Mouse (Mus musculus): ENCODE measurements around the gene Hoxd12. TPM values are rescaled to one million over a fixed set of nuclear protein-coding genes. Genes with fewer than 3 reads are reported as not detected.

The Hoxd12 gene
- polyA plus RNA-seq, 1 experiment from 2014 or later: 30.6 TPM

DNA sequence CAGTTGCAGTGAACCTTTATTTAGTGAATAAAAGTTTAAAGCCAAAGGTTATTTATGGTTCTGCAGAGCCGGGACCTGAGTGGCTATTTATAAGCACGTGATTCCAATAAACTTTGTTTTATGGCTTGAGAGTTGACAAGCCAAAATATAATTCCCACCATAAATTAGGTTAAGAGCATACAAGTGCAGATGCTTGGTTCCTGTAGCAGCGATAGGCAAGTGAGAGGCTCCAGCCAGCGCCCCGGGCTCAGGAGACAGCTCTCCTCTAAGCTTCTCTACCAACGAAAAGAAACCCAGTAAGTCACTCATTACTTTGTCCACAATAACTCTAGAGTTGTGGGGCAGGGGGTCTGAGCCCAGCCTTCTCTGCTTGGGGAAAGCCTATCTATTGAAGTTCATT lies 47.1 kb downstream of the Hoxd12 start:
- Histone ChIP-seq H3K9me3 (no peaks in the 10 kb centered on the region), H3K9ac (no peak overlapping the region), H3K4me3 (no peak overlapping the region), H3K27me3 (peaks cover 99% of the 10 kb centered on the region), H3K4me2 (no peak overlapping the region), H3K36me3 (no peaks in the 10 kb centered on the region), H3K4me1 (peaks cover 4% of the 10 kb centered on the region; the same call in 1 of the 2 replicates), H3K27ac (no peak overlapping the region)
- ATAC-seq (ENCODE audit: insufficient number of reproducible peaks, low FRiP score, low TSS enrichment, low read depth): no peak
- WGBS: 5% methylated on average over 6 of the region's 6 CpGs

DNA sequence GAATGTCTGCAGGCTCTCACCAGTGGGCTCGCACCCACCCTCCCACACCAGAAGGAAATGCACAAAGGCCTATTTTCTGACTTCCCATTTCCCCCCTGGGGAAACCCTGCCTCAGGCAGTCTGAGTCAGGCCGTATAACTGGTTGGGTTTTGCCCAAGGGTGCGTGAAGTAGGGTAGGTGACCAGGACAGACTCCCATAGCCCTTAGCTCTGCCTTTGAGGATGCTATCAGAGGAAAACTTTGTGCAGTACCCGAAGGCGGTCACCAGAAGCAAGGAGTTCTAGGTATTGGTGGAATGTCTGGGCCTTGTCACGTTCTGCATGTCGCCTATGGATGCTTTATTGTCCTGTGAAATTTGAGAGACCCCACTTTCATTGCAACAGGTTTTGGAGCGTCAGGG lies 48.1 kb downstream of the Hoxd12 start:
- 34% methylated on average over 8 of the region's 8 CpGs for WGBS
- Histone ChIP-seq H3K4me1 (peaks cover 13% of the 10 kb centered on the region), H3K4me2 (no peak overlapping the region), H3K27me3 (peaks cover 99% of the 10 kb centered on the region), H3K27ac (no peak overlapping the region), H3K36me3 (no peaks in the 10 kb centered on the region), H3K9ac (no peak overlapping the region), H3K4me3 (no peak overlapping the region), H3K9me3 (no peaks in the 10 kb centered on the region)
- no peak for ATAC-seq (ENCODE audit: insufficient number of reproducible peaks, low FRiP score, low TSS enrichment, low read depth)

DNA sequence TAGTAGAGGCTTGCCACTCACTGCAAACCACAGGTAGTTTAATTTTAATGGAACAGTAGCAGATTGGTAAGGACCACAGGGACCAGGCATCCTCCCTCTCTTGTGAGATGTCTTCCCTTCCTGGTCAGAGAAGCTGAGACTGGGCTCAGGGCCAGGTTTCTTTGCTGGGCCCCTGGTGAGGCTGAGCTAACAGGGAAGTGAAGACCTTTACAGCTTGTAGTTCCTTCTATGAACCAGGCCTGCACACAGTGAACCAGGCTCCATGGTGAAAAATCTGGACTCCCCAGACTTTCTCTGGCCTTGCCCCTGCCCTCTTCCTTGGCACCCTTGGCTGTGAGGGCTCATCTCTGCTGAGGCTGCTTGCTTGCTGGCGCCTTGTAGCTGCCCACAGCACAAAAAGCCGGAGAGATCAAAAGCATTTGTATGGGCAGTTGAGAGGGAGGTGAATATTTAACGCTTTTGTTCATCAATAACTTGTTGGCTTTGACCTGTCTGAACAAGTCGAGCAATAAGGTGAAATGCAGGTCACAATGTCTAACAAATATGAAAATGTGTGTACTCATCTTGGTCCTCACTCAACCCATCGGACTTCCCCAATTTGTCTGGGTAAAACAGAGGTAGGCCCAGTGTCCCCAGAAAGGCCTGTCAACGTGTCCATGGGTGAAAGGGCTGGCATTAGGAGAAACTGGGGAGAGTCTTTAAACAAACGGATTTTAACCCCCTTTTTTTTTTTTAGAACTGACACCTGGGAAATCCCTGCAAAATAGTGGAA lies 49.6 kb downstream of the Hoxd12 start:
- ATAC-seq (ENCODE audit: insufficient number of reproducible peaks, low FRiP score, low TSS enrichment, low read depth): no peak
- Histone ChIP-seq H3K9ac (no peak overlapping the region), H3K4me1 (peaks cover 15% of the 10 kb centered on the region), H3K27ac (no peak overlapping the region), H3K4me3 (no peak overlapping the region), H3K27me3 (peaks cover 100% of the 10 kb centered on the region), H3K36me3 (no peaks in the 10 kb centered on the region), H3K4me2 (no peak overlapping the region), H3K9me3 (no peaks in the 10 kb centered on the region)
- WGBS: 47% methylated on average over 7 of the region's 7 CpGs

DNA sequence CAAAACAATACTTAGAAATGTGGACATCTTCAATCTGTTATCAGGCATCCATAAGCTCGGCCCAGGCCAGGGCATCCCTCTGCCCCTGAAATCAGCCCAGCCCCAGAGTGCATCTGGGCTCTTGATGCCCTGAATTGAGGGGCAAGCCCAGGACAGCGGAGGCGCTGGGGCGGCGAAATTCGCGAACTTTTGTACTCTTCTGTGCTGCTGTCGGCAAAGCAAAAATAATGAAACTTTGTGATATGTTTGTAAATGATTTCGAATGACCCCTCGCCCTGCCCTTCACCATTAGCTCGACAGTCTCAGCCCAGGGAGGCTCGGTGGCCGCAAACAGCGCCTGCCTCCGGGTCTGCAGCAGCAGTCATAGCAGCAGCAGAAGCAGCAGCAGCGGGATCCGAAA lies 50.4 kb downstream of the Hoxd12 start:
- Histone ChIP-seq H3K27ac (no peak overlapping the region), H3K27me3 (peaks cover 95% of the 10 kb centered on the region), H3K9me3 (no peaks in the 10 kb centered on the region), H3K4me2 (no peak overlapping the region), H3K36me3 (no peaks in the 10 kb centered on the region), H3K4me3 (no peak overlapping the region), H3K9ac (no peak overlapping the region), H3K4me1 (peaks cover 15% of the 10 kb centered on the region)
- ATAC-seq (ENCODE audit: insufficient number of reproducible peaks, low FRiP score, low TSS enrichment, low read depth): no peak
- WGBS: 32% methylated on average over 17 of the region's 17 CpGs

DNA sequence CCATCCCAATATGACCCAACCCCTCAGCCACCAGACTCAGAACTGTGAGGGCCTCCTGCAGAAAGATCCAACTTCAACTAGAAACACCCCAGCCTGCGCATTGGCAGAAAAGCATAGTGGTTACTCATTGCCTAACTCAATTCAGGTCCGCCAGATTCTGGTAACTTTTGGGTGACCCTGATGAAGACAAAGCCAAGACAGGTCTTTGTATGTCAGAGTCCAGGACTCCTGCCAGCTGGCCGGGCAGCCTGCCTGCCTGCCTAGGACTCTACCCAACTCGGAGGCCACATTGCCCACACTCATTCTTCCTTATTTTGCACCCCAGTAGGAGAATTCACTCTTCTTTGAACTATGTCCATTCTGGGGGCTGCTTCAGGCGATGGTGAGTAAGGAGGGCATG lies 51.7 kb downstream of the Hoxd12 start, which contains the start of gene Gm28230:
Gene Gm28230 (plus strand): TSS at position 178 of the 400 bp plus-strand sequence.
- Histone ChIP-seq H3K4me3 (peak within 1 kb of the TSS; percentile 33), H3K9me3 (no peaks in the 10 kb centered on the region), H3K36me3 (no peaks in the 10 kb centered on the region), H3K27me3 (peaks cover 95% of the 10 kb centered on the region), H3K4me1 (peaks cover 15% of the 10 kb centered on the region), H3K4me2 (peak within 1 kb of the TSS; percentile 43), H3K9ac (no peak within 1 kb of the TSS), H3K27ac (no peak within 1 kb of the TSS)
- WGBS: 41% methylated on average over 5 of the region's 5 CpGs
- no peak for ATAC-seq (ENCODE audit: insufficient number of reproducible peaks, low FRiP score, low TSS enrichment, low read depth)

DNA sequence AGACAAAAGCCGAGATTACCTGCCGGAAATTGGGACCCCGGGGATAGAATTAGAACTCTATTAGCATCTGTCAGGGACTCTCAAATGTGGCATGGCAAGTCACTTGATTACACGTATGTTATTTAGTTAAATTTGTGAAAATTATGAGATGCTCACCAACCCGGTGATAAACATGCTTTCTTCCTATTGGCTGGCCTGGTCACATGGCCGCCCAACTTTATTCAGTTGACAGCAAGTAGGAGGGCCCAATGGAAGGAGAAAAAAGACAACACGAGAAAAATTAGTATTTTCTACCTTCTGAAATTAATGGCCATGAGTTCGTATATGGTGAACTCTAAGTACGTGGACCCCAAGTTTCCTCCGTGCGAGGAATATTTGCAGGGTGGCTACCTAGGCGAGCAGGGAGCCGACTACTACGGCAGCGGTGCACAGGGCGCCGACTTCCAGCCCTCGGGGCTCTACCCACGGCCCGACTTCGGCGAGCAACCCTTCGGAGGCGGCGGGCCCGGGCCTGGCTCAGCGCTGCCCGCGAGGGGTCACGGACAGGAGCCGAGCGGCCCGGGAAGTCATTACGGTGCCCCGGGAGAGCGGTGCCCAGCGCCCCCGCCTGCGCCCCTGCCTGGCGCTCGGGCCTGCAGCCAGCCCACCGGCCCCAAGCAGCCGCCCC lies 52.3 kb downstream of the Hoxd12 start:
- peak overlapping the region; percentile 43 for H3K4me2 ChIP-seq
- H3K9ac ChIP-seq: no peak overlapping the region
- no peaks in the 10 kb centered on the region for H3K36me3 ChIP-seq
- peaks cover 15% of the 10 kb centered on the region for H3K4me1 ChIP-seq
- no peak for ATAC-seq (ENCODE audit: insufficient number of reproducible peaks, low FRiP score, low TSS enrichment, low read depth)
- H3K27ac ChIP-seq: no peak overlapping the region
- WGBS: 8% methylated on average over 39 of the region's 43 CpGs
- peak overlapping the region; percentile 33 for H3K4me3 ChIP-seq
- no peaks in the 10 kb centered on the region for H3K9me3 ChIP-seq
- peaks cover 95% of the 10 kb centered on the region for H3K27me3 ChIP-seq

MicroRNA genes within 50 kb of the gene (microRNA counts, 519-probe panel; counts per million panel counts)
- 2,959 counts per million, percentile 67 among the panel's probes with 10 or more counts for microRNA mmu-miR-10b

Small RNA genes within 50 kb of the gene (microRNA-seq; reads per million reads assigned to microRNA genes)
- not detected for gene Gm44463
- 8,591 reads per million, percentile 94 among the genes with 10 or more reads in this experiment for gene Mir10b

Other genes starting within 250 kb of the Hoxd12 start
- 31.5 and 31.9 TPM in 2 replicates for gene Lnpk, start 95.6 kb upstream of the Hoxd12 start, polyA plus RNA-seq (2015; fragmentation: Nextera tagmentation; extraction: Ambion mirVana)
- 0.96 and 1.4 TPM in 2 replicates for gene Evx2, start 15.5 kb upstream of the Hoxd12 start, polyA plus RNA-seq (2015; fragmentation: Nextera tagmentation; extraction: Ambion mirVana)
- gene Hoxd13, start 6.7 kb upstream of the Hoxd12 start, polyA plus RNA-seq (2015; fragmentation: Nextera tagmentation; extraction: Ambion mirVana): 20.8 and 32.3 TPM in 2 replicates
- gene Hoxd11, start 4.5 kb downstream of the Hoxd12 start, polyA plus RNA-seq (2015; fragmentation: Nextera tagmentation; extraction: Ambion mirVana): 7.1 and 10.3 TPM in 2 replicates
- gene Hoxd10, start 16.9 kb downstream of the Hoxd12 start, polyA plus RNA-seq (2015; fragmentation: Nextera tagmentation; extraction: Ambion mirVana): 12.4 and 14.5 TPM in 2 replicates
- gene Hoxd9, start 22.7 kb downstream of the Hoxd12 start, polyA plus RNA-seq (2015; fragmentation: Nextera tagmentation; extraction: Ambion mirVana): 7.1 TPM in 2 replicates
- gene Hoxd8, start 29.6 kb downstream of the Hoxd12 start, polyA plus RNA-seq (2015; fragmentation: Nextera tagmentation; extraction: Ambion mirVana): 5.9 and 7.3 TPM in 2 replicates
- 0.55 and 0.65 TPM in 2 replicates for gene Hoxd3, start 36.9 kb downstream of the Hoxd12 start, polyA plus RNA-seq (2015; fragmentation: Nextera tagmentation; extraction: Ambion mirVana)
- 0.29 and 0.66 TPM in 2 replicates for gene Hoxd4, start 36.9 kb downstream of the Hoxd12 start, polyA plus RNA-seq (2015; fragmentation: Nextera tagmentation; extraction: Ambion mirVana)
- gene Gm28230, start 51.7 kb downstream of the Hoxd12 start, polyA plus RNA-seq (2015; fragmentation: Nextera tagmentation; extraction: Ambion mirVana): 0.08 and 0.11 TPM in 2 replicates
- 0.26 and 0.42 TPM in 2 replicates for gene Hoxd1, start 88.0 kb downstream of the Hoxd12 start, polyA plus RNA-seq (2015; fragmentation: Nextera tagmentation; extraction: Ambion mirVana)
- 94.6 and 94.7 TPM in 2 replicates for gene Mtx2, start 150.8 kb downstream of the Hoxd12 start, polyA plus RNA-seq (2015; fragmentation: Nextera tagmentation; extraction: Ambion mirVana)

Measured in limb, embryonic 15.5 days (tissue).